Mouse (Mus musculus) R1 (cell line): ENCODE results near the gene Clstn1.
"Not testable (repeated sequence)": the region's sequence is repeated elsewhere in the genome, so short reads cannot be mapped to it uniquely, and the experiment has no call there.

Source experiments
- DNase-seq: peaks from one replicate; pipeline ENCODE4 v3.0.0-alpha.2; 2018; ENCODE audit warnings: low read depth, low spot score

Clstn1 gene

GRCm38 (mm10) chr4:149599549-149599948 lies 13.3 kb downstream of the Clstn1 start:
- DNase-seq, result no peak

GRCm38 (mm10) chr4:149600130-149600529 lies 13.9 kb downstream of the Clstn1 start:
- DNase-seq, result peak; percentile 51

GRCm38 (mm10) chr4:149601484-149601883 lies 15.2 kb downstream of the Clstn1 start:
- no peak for DNase-seq

- peak; percentile 69 for DNase-seq
Observed at GRCm38 (mm10) chr4:149602236-149602635, 16.0 kb downstream of the Clstn1 start.

GRCm38 (mm10) chr4:149603860-149604259 lies 17.6 kb downstream of the Clstn1 start:
- peak; percentile 52 for DNase-seq

- peak; percentile 74 for DNase-seq
Observed at GRCm38 (mm10) chr4:149604518-149604917, 18.2 kb downstream of the Clstn1 start.

- DNase-seq, result no peak
Observed at GRCm38 (mm10) chr4:149606056-149606455, 19.8 kb downstream of the Clstn1 start.

- DNase-seq, result no peak
Observed at GRCm38 (mm10) chr4:149606766-149607358, 20.6 kb downstream of the Clstn1 start.

- peak; percentile 70 for DNase-seq
Observed at GRCm38 (mm10) chr4:149607591-149608308, 21.5 kb downstream of the Clstn1 start.

GRCm38 (mm10) chr4:149608309-149608638 lies 22.0 kb downstream of the Clstn1 start:
- DNase-seq, result peak; percentile 56

GRCm38 (mm10) chr4:149609256-149610025 lies 23.2 kb downstream of the Clstn1 start:
- DNase-seq, result no peak

GRCm38 (mm10) chr4:149611376-149612044 lies 25.2 kb downstream of the Clstn1 start:
- DNase-seq, result peak; percentile 59

GRCm38 (mm10) chr4:149613497-149613896 lies 27.2 kb downstream of the Clstn1 start:
- not testable (repeated sequence) for DNase-seq

- peak; percentile 81 for DNase-seq
Observed at GRCm38 (mm10) chr4:149614869-149615268, 28.6 kb downstream of the Clstn1 start.

- not testable (repeated sequence) for DNase-seq
Observed at GRCm38 (mm10) chr4:149616999-149617398, 30.7 kb downstream of the Clstn1 start.

GRCm38 (mm10) chr4:149619988-149620387 lies 33.7 kb downstream of the Clstn1 start:
- no peak for DNase-seq

- peak; percentile 63 for DNase-seq
Observed at GRCm38 (mm10) chr4:149621286-149621685, 35.0 kb downstream of the Clstn1 start.

GRCm38 (mm10) chr4:149623711-149624110 lies 37.4 kb downstream of the Clstn1 start:
- no peak for DNase-seq

- DNase-seq, result no peak
Observed at GRCm38 (mm10) chr4:149626809-149627208, 40.5 kb downstream of the Clstn1 start.

GRCm38 (mm10) chr4:149628372-149628771 lies 42.1 kb downstream of the Clstn1 start:
- DNase-seq, result peak; percentile 67

GRCm38 (mm10) chr4:149628810-149629209 lies 42.5 kb downstream of the Clstn1 start:
- DNase-seq, result no peak
